Mouse (Mus musculus) heart, postnatal 4 days (tissue): Measurements from ENCODE around the gene 5730522E02Rik. TPM values are rescaled to one million over a fixed set of nuclear protein-coding genes. Genes with fewer than 3 reads are reported as not detected.

ENCODE experiments used
- DNase-seq: peaks from one replicate; pipeline ENCODE4 v3.0.0; 2021
- microRNA-seq, 2 experiments: library from miRNA; unstranded; fragments of <30 nt; microRNA quantifications; one replicate each; pipeline ENCODE4 v1.2.0; 2021 to 2022
- total RNA-seq, 2 experiments: library from RNA; stranded (reverse); gene quantifications; 2 replicates each; pipeline ENCODE4 v1.2.3; 2021

5730522E02Rik gene
- total RNA-seq, 2 experiments from 2014 or later, result 0.93 to 1.0 TPM

DNA sequence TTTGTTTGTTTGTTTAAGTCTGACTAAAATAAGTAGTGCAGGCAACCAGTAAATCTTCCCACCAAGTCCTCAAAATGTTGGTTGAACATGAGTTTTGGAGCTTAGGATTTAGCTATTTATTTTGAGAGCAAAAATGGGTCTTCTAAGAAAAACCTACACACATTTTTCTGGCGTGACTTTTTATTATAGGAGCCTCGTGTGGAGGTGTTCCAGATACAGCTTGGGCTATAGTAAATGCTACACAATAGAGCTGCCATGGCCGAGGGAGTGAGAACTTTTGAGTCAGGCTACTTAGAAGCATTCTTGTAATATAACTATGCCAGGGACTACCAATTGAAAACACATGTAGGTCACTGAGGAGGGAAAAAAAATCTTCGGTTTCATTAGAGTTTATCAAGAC is 540.5 kb downstream of the 5730522E02Rik start:
- DNase-seq, result no peak

DNA sequence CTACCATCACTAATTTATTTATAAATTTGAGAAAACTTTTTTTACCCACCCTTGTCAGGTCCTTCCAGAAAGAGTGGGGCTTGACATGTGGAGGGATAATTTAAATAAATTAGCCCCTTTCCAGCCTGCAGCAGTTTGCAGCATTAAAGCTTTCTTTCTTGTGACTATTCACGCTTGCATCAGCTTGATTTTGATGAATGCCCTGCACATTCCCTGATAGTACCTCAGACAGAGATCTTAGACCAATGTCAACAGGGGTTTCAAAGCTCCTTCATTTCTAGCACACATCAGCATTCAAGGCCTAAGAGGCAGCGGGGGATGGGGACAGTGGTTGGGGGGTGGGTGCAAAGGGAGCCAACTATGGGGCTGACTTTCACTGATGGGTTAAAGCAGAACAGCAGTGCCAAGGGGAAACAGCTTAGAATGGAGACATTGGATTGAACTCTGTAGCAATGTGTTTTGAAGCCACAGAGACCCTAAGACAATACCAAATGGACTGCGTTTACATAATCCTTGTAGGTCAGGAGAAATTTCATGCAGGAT is 545.9 kb downstream of the 5730522E02Rik start:
- no peak for DNase-seq

DNA sequence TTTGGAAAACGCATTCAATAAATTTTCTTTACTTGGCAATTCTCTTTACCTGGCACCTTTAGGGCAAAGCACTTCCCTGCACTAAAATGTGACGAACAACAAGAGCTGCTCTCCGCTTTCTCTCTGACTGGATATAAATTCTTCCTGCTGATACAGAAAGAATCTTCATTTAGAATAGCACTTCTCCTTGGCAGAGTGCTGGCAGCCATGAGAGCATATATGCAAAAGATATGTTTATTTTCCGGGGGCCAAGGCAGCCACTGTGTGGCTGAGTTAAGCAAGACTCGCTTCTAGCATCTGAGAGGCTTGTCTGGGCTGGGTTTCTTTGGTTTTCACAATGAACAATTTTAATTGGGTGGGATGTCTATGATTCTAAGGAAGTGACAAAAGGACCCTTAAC is 564.3 kb downstream of the 5730522E02Rik start:
- DNase-seq, result no peak

DNA sequence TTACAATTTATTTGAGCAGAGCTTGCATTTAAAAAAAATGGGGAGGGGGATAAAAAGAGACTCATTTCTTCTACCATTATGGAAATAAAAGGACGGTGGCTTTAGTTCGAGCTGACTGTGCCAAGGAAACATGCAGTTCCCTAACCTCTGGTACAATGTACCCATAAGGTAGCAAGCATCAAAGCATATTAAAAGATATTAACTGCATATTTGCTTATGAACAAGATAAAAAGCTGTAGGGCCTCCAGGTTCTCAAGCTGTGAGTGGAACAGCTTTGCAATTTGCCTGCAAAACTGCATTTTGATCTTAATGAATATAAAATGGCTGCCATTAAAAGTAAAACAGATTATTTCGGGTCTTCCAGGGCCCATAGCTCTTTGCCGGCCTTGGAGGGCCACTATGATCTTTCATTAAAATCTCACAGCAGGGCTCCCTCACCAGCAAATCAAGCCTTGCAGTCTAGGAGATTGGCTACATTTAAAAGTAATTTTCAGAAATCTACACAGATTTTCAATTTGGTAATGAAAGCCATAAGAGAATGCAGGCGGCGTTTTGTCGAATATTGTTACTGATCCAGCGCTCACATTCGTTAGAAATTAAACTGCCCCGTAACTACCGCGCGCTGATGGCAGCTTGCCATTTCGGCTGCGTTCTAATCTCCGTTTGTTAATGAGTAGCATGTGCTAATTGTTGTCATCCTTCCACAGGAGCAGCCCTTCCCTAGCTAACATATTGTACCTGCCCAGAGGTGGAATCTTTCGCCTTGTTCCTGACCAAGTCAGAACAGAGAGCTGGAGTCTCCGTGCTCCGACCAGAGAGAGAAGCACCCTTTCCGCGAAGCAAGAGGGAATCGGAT is 565.6 kb downstream of the 5730522E02Rik start:
- no peak for DNase-seq

DNA sequence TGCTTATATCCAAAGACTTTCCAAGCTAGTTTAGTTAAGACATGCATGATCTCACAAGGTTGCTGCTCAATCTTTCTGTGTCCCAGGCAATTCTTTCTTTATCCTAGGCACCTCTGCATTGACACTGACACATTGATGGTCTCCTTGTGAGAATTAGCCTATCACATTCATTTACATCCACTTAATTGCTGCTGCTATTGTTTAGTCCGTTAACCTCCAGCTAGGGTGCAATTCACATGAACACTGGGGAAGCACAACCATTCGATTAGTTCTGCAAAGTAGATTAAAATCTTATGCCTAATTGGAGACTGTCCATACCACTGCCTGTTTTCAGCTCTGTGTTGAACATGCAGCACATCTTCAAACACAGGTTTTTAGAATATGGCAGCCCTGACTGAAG is 603.7 kb downstream of the 5730522E02Rik start:
- no peak for DNase-seq

DNA sequence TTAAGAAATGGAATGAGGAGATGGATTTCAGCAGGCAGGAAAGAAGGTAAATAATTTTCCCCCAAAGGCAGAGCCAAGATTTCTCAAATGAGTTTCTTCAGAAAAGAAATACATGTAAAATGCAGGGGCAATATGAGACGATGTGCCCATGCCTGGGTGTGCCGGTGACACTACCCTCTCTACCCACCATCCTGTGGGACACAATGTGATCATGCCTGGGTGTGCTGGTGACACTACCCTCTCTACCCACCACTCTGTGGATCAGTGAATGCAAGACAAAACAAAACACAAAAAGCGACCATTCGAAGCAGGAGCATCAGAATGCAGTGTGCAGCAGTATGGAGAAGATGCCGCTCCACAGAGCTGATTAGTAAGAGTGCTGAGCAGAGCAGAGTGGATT is 610.5 kb downstream of the 5730522E02Rik start:
- DNase-seq, result no peak

DNA sequence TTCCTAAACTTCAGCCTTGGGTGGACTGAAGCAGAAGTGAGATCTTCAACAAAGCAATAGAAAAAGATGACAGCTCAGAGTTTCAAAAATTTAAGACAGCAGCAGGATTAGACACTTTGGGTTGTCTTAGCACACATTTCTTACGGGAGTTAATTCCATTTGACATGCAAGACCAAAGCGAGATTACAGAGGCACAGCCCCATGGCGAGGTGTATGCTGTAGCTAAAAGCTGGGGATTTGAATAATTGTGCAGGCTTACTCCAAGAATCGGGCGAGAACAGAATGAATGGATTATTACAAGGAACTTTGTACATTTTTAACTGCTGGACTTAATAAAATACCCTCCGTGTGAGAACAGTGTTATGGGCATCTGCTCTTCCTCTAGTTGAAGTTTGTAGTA is 615.3 kb downstream of the 5730522E02Rik start:
- no peak for DNase-seq

DNA sequence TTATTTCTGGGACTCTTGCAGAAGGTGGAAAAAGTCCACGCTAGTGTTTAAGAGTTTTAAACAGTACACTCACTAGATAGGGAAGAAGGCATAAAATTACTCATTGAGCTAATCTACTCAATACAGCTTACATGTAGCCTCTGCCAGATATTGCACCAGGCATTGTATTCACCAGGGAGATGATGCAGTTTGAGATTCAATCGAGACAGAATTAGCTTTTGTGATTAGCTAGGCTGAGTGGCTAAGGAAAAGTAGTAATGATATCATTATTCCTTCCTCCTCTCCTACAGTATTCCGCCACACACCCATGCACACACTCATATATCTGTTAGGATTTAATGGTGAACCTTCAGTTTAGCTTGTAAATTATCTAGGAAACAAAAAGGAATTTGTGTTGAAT is 615.8 kb downstream of the 5730522E02Rik start:
- DNase-seq, result no peak

GRCm38 (mm10) chr11:25592268-25592667 is 618.3 kb downstream of the 5730522E02Rik start:
- no peak for DNase-seq

DNA sequence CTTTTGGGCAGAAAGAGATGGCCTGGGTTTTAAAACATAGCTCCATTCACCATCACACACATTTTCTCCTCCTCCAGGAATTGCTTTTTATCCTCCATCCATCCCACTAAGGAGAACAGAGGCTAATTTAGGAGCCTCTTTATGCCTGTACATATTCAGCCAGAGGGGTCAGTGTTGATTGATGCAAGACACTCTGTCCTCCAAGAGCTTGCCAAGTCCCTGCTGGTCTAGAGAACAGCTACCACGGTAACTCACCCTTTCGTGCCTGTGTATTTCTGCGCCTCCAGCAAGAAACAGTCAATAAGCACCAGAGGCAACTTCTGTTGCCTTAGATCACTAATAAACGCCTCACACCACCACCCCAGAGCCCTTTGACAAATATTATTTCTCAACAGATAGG is 620.3 kb downstream of the 5730522E02Rik start:
- peak; percentile 45 for DNase-seq

DNA sequence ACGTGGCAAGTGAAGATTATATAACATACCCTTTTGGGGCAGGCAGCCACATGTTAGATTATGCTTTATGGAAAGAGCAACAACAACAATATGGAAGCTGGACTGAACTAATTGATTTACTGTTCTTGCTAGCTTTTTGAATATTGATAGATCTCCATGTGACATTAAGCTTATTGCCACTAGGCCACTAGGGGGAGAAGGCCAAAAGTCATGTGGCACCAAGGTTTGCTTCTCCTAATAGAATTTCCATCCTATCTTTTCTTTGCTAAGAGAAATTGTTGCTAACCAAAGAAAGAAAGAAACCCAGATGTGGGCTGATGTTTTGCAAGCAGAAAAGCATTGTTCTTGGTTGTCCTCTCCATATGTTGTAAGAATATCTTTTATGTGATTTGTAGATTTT is 621.1 kb downstream of the 5730522E02Rik start:
- no peak for DNase-seq

DNA sequence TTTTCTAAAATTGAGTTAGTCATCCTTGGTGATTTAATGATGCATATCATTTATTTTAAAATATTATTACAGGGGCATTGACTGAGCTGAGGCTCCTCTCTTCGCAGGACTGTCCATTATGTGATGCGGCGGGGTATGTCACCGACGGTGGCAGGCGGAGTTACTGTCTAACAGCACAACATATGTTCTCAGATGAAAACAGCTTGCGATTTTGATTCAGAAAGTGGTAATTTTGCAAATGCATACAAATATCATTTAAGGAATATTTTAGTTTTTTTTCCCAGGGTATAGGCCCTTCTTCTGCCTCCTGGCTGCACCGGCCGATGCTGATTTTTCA is 636.5 kb downstream of the 5730522E02Rik start:
- no peak for DNase-seq

- DNase-seq, result no peak
Measured at GRCm38 (mm10) chr11:25573408-25574128, 637.0 kb downstream of the 5730522E02Rik start.

GRCm38 (mm10) chr11:25571396-25571795 is 639.2 kb downstream of the 5730522E02Rik start:
- no peak for DNase-seq

Small RNA genes lying within 50 kb of the gene (microRNA-seq; reads per million reads assigned to microRNA genes)
- 0 reads per million in 2 experiments for gene Mir6372

Other genes with a start within 250 kb of the 5730522E02Rik start
- gene Fancl, start 175.4 kb upstream of the 5730522E02Rik start, total RNA-seq, result 10 to 100 TPM; 15.4 to 16.5 TPM